Mouse (Mus musculus): ENCODE data around the gene Dhx37.

Gene Dhx37

GRCm38 (mm10) chr5:125433793-125434337 is at the start of gene Dhx37:
Gene Dhx37, minus strand, starts transcription at chr5:125434121.
- in situ Hi-C loops (cut with MboI, MseI) = no loop called here

- in situ Hi-C loops (cut with MboI, MseI) = no loop called here
Observed at GRCm38 (mm10) chr5:125482474-125482873, 48.6 kb upstream of the Dhx37 start.

GRCm38 (mm10) chr5:125480434-125481231 is 46.7 kb upstream of the Dhx37 start:
- in situ Hi-C loops (cut with MboI, MseI) = no loop called here

DNA sequence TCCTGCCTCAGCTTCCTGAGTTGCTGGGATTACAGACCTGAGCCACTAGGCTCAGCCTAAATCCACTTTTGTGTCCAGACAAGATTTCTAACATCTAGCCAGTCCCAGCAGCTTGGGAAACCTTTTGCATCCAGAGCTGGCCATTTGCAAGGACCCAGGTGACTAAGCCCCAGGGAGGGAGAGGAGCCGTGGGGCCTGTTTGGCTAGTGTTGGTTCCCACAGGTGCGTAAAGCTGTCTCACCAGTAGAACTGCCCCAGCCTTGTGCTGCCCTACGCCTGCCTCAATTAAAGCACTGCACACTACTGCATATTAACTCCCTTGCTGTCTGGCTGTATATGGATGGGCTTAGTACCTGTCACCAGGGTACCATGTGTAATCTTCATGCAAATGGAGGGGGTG is 45.5 kb upstream of the Dhx37 start:
- in situ Hi-C loops (cut with MboI, MseI) = no loop called here

- in situ Hi-C loops (cut with MboI, MseI) = no loop called here
Observed at GRCm38 (mm10) chr5:125478037-125478436, 44.1 kb upstream of the Dhx37 start.

DNA sequence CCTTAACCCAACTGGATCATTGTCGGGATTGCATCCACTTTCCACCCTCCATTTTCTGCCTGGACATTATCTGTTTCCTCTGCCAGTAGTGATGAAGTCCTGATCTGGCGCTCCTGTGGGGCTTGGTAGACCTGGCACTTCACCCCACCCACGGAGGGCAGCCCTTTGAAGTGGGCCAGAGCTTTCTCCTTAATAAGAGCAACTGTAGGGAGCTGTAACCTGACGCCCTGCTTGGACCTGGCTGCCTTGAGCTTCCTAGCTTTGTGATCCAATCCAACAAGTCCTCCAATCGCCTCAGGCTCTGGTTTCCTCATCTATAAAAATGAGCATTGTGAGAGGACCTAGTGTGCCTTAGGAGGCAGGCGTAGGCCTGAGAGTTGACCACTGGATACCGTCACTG is 43.6 kb upstream of the Dhx37 start:
- in situ Hi-C loops (cut with MboI, MseI) = no loop called here

DNA sequence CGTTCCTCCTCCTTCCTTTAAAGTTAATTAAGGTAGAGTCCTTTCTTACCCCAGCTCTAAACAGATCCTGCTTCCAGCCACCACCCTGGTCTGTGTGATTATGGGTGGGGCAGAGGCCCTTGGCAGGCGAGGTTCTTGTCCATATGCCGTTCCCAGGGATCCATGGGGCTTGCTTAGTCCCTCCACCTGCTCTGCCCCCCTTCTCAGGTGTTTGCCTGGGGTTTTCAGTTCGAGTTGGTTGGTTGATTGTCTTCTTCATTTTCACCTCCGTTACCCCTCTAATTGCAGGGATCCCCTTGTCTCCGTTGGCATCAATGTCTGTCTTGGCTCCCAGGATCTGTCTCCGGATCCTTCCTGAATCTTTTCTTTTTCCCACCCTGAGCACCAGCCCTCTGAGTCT is 42.9 kb upstream of the Dhx37 start:
- in situ Hi-C loops (cut with MboI, MseI) = no loop called here

DNA sequence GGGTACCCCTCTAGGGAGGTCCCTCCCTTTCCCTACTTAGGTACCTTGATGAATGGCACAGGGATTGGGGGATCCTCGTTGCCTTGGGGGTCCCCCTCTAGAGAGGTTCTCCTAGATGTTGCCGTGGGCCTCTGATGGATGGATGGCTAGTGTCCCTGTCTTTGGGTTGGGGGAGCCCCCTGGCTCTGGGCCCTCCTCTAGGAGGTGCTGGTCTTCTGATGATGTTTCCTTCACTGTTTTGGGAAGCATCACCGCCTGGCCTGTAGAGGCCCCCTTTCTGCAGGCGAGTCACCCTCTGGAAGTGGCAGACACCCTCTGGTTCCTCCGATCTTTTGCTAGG is 42.3 kb upstream of the Dhx37 start:
- in situ Hi-C loops (cut with MboI, MseI) = no loop called here

DNA sequence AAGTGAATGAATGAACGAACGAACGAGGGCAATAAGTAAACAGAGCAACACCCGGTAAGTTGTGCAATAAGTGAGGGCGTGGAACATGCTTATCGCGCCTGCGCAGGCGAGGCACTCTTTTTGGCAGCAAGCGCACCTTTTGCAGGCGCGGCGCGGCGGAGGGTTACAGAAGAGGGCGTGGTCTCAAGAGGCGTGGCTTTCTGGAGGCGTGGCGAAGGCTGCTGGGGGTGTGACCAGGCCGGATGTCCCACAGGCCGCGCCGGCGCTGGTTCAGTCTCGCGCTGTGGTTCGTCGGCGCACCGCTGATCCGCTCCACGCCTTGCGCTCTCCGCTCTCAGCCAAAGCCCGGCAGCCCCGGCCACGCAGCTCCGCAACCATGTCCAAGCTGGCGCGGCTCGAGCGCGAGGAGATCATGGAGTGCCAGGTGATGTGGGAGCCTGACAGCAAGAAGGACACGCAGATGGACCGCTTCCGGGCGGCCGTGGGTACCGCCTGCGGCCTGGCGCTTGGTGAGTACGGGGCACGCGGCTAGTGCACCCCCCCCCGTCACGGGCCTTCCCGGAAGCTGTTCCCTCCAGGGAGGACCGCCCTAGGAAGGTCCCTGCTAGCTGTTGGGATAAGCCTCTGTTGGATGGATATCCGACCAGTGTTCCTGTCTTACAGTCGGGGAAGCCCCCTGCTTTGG is 41.8 kb upstream of the Dhx37 start, which contains the start of gene Aacs:
TSS of gene Aacs (plus strand) at position 214 of the 685 bp plus-strand sequence.
- in situ Hi-C loops (cut with MboI, MseI) = no loop called here

DNA sequence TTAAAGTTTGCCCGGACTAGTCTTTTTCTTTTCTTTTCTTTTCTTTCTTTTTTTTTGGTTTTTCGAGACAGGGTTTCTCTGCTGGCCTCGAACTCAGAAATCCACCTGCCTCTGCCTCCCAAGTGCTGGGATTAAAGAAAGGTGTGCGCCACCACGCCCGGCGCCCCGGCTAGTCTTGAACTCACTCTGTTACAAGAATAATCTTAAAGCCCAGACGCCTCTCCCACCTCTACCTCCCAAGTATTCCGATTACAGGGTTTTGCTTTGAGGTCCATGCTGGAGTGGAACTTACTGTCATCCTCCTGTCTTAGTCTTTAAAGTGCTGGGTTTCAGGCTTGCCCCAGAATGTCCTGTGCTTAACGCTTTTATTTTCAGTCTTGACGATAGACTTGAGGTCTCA is 41.1 kb upstream of the Dhx37 start:
- in situ Hi-C loops (cut with MboI, MseI) = no loop called here

DNA sequence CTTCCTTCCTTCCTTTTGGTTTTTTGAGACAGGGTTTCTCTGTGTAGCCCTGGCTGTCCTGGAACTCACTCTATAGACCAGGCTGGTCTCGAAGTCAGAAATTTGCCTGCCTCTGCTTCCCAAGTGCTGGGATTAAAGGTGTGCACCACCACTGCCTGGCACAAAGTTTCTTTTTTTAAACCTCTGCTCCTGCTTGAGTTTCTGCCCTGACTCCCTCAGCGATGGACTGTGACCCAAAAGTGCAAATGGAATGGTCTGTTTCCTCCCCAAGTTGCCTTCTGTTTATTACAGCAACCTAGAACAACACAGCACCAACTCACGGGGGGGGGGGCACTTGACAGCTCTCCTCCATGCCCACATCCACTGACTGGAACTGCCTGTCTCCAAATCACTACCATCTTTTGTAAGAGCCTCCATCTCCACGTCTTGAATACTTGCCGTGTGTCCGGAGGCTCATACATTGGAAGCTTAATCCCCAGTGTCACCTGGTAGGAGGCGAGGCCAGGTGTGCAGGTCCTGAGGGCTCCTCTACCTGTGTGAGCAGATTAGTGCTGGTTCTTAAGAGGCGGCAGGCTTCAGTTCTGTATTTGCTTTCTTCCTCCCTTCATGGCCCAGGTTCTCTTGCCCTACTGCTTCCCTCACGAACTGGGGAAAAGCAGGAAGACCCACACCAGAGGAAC is 39.0 kb upstream of the Dhx37 start:
- in situ Hi-C loops (cut with MboI, MseI) = no loop called here

DNA sequence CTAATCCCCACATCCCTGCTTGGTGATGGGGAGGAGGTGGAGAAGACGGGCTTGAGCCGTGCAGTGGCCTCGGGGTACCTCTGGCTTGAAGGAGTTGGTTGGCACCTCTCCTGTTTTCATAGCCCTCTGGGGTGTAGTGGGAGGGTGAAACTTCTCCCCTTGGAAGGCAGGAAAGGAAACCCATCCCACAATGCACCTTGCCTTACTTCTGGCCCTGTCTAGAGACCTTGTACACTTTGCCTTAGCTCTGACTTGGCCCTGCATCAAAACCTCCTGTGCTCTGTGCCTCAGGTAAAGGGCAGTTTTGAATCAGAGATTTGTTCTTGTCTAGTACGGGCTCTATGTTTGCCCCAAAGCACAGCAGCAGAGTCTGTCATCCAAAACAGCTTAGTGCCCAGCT is 36.8 kb upstream of the Dhx37 start:
- in situ Hi-C loops (cut with MboI, MseI) = no loop called here

DNA sequence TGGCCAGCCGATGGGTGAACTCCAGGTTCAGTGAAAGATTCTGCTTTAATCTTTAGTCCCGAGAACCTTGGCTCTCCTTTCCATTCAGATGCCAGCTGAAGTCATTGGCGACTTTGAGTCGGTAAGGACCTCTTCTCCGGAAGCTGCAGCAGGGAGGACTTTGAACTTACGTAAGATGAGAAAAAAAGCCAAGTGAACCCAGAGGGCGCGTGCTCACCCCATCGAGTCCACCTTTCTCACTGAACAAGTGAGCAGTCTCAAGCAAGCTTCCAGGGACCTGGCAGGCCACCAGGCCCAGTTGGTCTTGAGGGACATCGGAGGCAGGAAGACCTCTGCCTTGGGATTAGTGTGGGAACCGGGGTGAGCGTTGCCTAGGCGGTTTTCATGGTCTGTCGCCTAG is 33.3 kb upstream of the Dhx37 start:
- in situ Hi-C loops (cut with MboI, MseI) = no loop called here

GRCm38 (mm10) chr5:125466483-125466882 is 32.6 kb upstream of the Dhx37 start:
- in situ Hi-C loops (cut with MboI, MseI) = no loop called here

DNA sequence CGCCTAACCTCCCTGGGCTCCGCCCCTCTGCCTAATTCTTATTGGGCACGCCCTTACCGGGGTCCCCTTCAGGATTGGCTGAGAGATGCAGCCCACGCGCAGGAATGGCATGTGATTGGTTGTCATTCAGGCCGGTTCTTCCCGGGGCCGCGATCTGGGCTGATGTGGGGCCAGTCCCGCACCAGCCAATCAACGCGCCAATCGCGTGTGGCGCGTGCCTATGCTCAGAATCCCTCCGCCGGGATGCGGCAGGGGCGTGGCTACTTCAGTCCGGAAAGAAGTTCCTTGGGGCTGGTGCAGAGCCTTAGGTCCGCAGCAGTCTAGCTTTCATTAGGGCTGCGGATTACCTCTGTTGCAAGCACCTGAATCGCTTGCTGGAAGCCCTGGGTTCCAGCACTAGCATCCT is 31.8 kb upstream of the Dhx37 start:
- in situ Hi-C loops (cut with MboI, MseI) = no loop called here

DNA sequence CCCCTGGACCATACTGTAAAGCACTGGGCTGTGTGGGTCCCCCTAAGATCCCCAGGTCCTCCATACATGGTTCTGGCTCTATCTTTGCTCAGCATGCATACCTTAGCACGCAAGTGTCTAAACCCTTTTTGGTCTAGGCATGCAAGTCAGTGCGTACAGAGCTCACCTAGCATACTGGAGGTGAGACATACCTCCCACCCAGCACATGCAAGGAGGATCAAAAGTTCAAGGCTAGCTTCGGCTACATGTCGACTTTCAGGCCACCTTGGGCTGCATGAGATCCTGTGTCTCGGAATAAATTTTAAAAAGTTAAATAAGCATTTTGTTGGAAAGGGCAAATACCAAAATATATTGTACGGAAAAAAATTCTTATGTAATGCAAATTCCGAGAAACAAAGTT is 31.3 kb upstream of the Dhx37 start:
- in situ Hi-C loops (cut with MboI, MseI) = no loop called here

DNA sequence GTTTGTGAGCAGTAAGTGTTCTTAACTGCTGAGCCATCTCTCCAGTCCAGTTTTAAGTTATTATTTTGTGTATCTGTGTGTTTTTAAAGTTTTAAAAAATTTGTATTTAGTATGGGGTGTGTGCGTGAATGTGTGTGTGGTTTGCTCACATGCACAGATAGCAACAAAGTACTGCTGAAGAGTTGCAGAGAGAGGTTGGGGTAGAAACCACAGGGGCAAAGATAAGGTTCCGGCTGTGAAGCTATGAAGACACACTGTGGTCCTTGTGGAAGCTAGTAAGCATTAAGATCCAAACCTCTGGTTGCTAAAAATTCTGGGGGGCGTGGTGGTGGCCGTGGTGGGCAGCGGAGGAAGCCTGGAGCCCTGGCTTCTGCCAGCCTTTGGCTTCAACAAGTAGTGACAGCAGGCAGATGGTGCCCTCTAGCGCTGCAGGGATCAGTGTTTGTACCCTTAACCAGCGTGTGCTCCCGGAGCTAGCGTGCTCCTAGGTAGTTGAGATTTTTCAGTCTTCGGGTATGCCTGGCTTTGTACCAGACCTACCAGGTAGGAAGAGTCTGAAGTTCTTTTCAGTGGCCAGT is 28.0 kb upstream of the Dhx37 start:
- in situ Hi-C loops (cut with MboI, MseI) = no loop called here

GRCm38 (mm10) chr5:125460574-125460973 is 26.7 kb upstream of the Dhx37 start:
- in situ Hi-C loops (cut with MboI, MseI) = no loop called here

- in situ Hi-C loops (cut with MboI, MseI) = no loop called here
Observed at GRCm38 (mm10) chr5:125457538-125457937, 23.6 kb upstream of the Dhx37 start.

DNA sequence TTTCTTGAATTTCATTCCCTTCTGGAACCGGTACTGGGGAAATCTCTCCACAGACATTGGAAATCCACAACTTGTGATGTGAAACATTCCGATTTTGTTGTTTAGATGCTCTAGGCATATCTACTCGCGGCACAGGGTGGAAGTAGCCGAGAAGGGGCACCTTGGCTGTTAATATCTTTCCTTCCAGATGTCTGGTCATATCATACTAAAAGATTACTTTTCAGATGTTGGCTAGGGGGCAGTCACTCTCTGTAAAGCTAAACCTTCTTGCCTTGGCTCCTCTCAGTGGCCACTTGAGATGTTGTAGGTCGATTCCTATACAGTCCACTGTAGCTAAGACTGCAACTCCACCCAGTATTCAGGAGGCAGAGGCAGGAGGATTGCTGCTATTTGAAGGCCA is 22.2 kb upstream of the Dhx37 start:
- in situ Hi-C loops (cut with MboI, MseI) = no loop called here

DNA sequence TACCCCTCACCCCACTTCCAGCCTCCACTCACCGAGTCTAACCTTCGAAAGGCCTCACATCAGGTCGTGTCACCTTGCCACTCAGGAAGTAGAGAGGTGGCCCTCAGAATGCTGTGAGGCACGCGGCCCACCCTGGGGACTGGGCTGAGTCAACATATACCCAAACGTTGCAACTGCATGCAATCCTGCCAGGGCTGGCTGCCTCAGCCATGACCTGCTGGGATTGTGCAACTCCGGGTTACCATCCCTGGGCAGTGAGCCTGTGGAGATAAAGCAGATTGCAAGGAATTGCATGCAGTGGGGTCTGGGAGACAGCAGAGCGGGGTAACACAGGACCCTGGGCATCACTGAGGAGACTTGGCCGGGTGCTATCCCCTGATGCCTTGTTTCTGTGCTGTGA is 18.7 kb upstream of the Dhx37 start:
- in situ Hi-C loops (cut with MboI, MseI) = no loop called here

DNA sequence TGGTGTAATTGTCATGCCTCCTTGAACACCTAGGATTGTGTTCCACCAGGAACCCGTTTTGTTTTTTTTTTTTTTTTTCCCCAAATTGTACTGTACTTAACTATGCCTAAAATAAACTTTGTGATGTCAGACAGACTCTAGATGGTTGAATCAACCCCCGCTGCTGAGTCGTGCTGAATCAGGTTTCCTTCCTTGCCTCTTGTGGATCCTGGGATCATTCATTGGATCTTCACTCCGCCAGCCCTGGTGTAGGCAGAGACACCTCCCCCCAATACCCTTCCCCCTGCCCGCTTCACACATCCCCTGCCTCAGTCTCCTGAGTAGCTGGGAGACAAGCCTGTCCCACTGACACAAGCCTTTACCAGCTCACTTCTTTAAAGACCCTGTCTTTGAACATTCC is 15.4 kb upstream of the Dhx37 start:
- in situ Hi-C loops (cut with MboI, MseI) = no loop called here
